Mouse (Mus musculus) midbrain, embryonic 13.5 days (tissue): ENCODE data around the gene Zglp1. TPM values are rescaled to one million over a fixed set of nuclear protein-coding genes. Genes with fewer than 3 reads are reported as not detected.
A peak's percentile ranks its signal among the peaks of the same experiment; 100 is the strongest.

Source experiments
- ATAC-seq: fragments of 200-750 bp; cut with Nextera tagmentation; 2 replicates; pipeline ENCODE4 v1.8.0; 2017; ENCODE audit warnings: mild to moderate bottlenecking, moderate TSS enrichment, moderate library complexity
- H3K27ac ChIP-seq: fragments of 300-500 bp; sonication (generic); 2 replicates; pipeline ENCODE4 v1.5.1; 2015; ENCODE audit warnings: inconsistent platforms, mild to moderate bottlenecking, moderate library complexity
- H3K27me3 ChIP-seq: fragments of 300-500 bp; sonication (generic); 2 replicates; pipeline ENCODE4 v1.6.1; 2015; ENCODE audit warnings: mild to moderate bottlenecking, inconsistent platforms
- H3K36me3 ChIP-seq: fragments of 300-500 bp; sonication (generic); 2 replicates; pipeline ENCODE4 v1.6.1; 2015; ENCODE audit warnings: mild to moderate bottlenecking, inconsistent platforms
- H3K4me1 ChIP-seq: fragments of 300-500 bp; sonication (generic); replicated peaks from 2 replicates; pipeline ENCODE4 v1.6.1; 2015; ENCODE audit warnings: inconsistent platforms
- H3K4me2 ChIP-seq: fragments of 300-500 bp; sonication (generic); replicated peaks from 2 replicates; pipeline ENCODE4 v1.6.1; 2015; ENCODE audit warnings: moderate library complexity, mild to moderate bottlenecking, inconsistent platforms
- H3K4me3 ChIP-seq: fragments of 300-500 bp; sonication (generic); replicated peaks from 2 replicates; pipeline ENCODE4 v1.5.1; 2015; ENCODE audit warnings: mild to moderate bottlenecking, inconsistent platforms
- H3K9ac ChIP-seq: fragments of 300-500 bp; sonication (generic); replicated peaks from 2 replicates; pipeline ENCODE4 v1.6.1; 2015; ENCODE audit warnings: mild to moderate bottlenecking, inconsistent platforms
- H3K9me3 ChIP-seq: fragments of 300-500 bp; sonication (generic); 2 replicates; pipeline ENCODE4 v1.6.1; 2016; ENCODE audit warnings: mild to moderate bottlenecking, inconsistent platforms
- WGBS: fragments of 180-500 bp; shearing (Covaris S2); methylation state at CpG from one replicate; pipeline ENCODE4 v1.1.7; 2015; 5-methylcytosine and 5-hydroxymethylcytosine counted together
- microRNA counts: library from miRNA; unstranded; fragments of <30 nt; microRNA quantifications from one replicate; lab custom pipeline; 2016
- microRNA-seq: library from miRNA; unstranded; fragments of <30 nt; microRNA quantifications from one replicate; pipeline ENCODE4, GENCODE M21; 2016
- polyA plus RNA-seq: library from polyadenylated mRNA; unstranded; fragments of >200 nt; fragmentation: Nextera tagmentation; extraction: Ambion mirVana; gene quantifications from 2 replicates; pipeline ENCODE4 v1.2.1, GENCODE M21; 2015

The Zglp1 gene
- polyA plus RNA-seq, 1 experiment from 2014 or later, result 1.8 TPM

GRCm38 (mm10) chr9:21021363-21021762, 45.5 kb downstream of the Zglp1 start:
- H3K9ac ChIP-seq, result no peak overlapping the region
- H3K4me1 ChIP-seq, result no peaks in the 10 kb centered on the region
- ATAC-seq, result no peak
- H3K27me3 ChIP-seq, result peaks cover 51% of the 10 kb centered on the region
- no peak overlapping the region for H3K4me3 ChIP-seq
- H3K27ac ChIP-seq, result no peak overlapping the region
- no peaks in the 10 kb centered on the region for H3K9me3 ChIP-seq
- no peak overlapping the region for H3K4me2 ChIP-seq
- 74% methylated on average over 3 of the region's 3 CpGs for WGBS
- H3K36me3 ChIP-seq, result no peaks in the 10 kb centered on the region

- H3K9me3 ChIP-seq, result no peaks in the 10 kb centered on the region
- no peak overlapping the region for H3K4me2 ChIP-seq
- H3K9ac ChIP-seq, result no peak overlapping the region
- peaks cover 67% of the 10 kb centered on the region for H3K27me3 ChIP-seq
- no peak overlapping the region for H3K4me3 ChIP-seq
- peaks cover 10% of the 10 kb centered on the region for H3K4me1 ChIP-seq
- ATAC-seq, result no peak
- no peak overlapping the region for H3K27ac ChIP-seq
- no peaks in the 10 kb centered on the region for H3K36me3 ChIP-seq
- 80% methylated on average over 2 of the region's 2 CpGs for WGBS
Observed at GRCm38 (mm10) chr9:21018600-21018999, 48.3 kb downstream of the Zglp1 start.

- Histone ChIP-seq H3K4me1 (peaks cover 10% of the 10 kb centered on the region), H3K4me3 (no peak overlapping the region), H3K9ac (no peak overlapping the region), H3K36me3 (no peaks in the 10 kb centered on the region), H3K27ac (no peak overlapping the region), H3K4me2 (no peak overlapping the region), H3K9me3 (no peaks in the 10 kb centered on the region), H3K27me3 (peaks cover 70% of the 10 kb centered on the region)
- no peak for ATAC-seq
- 38% methylated on average over 4 of the region's 4 CpGs for WGBS
Observed at GRCm38 (mm10) chr9:21017177-21017575, 49.7 kb downstream of the Zglp1 start.

GRCm38 (mm10) chr9:21016331-21017176, 50.3 kb downstream of the Zglp1 start:
- Histone ChIP-seq H3K36me3 (no peaks in the 10 kb centered on the region), H3K9me3 (no peaks in the 10 kb centered on the region), H3K4me1 (peaks cover 10% of the 10 kb centered on the region), H3K4me3 (no peak overlapping the region), H3K4me2 (no peak overlapping the region), H3K27ac (no peak overlapping the region), H3K27me3 (peaks cover 67% of the 10 kb centered on the region), H3K9ac (no peak overlapping the region)
- 5% methylated on average over 17 of the region's 17 CpGs for WGBS
- ATAC-seq, result no peak

GRCm38 (mm10) chr9:21015571-21016130, 51.2 kb downstream of the Zglp1 start, which contains the start of gene Icam1:
Gene Icam1, plus strand, starts transcription at chr9:21015985.
- Histone ChIP-seq H3K4me2 (peak within 1 kb of the TSS; percentile 37), H3K9ac (0 out of 2 replicates have a peak within 1 kb of the TSS, but pooled peaks have one; percentile 20), H3K27ac (no peak within 1 kb of the TSS), H3K36me3 (no peaks in the 10 kb centered on the region), H3K4me1 (peaks cover 10% of the 10 kb centered on the region), H3K27me3 (peaks cover 66% of the 10 kb centered on the region), H3K9me3 (no peaks in the 10 kb centered on the region), H3K4me3 (peak within 1 kb of the TSS; percentile 4)
- no peak for ATAC-seq
- under 1% methylated on average over 30 of the region's 30 CpGs for WGBS

GRCm38 (mm10) chr9:21014691-21015570, 52.0 kb downstream of the Zglp1 start:
- WGBS, result 3% methylated on average over 28 of the region's 29 CpGs
- H3K27ac ChIP-seq, result no peak overlapping the region
- peaks cover 66% of the 10 kb centered on the region for H3K27me3 ChIP-seq
- no peaks in the 10 kb centered on the region for H3K9me3 ChIP-seq
- no peaks in the 10 kb centered on the region for H3K36me3 ChIP-seq
- peak overlapping the region; percentile 37 for H3K4me2 ChIP-seq
- peak overlapping the region; percentile 4 for H3K4me3 ChIP-seq
- ATAC-seq, result no peak
- peaks cover 10% of the 10 kb centered on the region for H3K4me1 ChIP-seq
- 0 out of 2 replicates have a peak overlapping the region, but pooled peaks have one; percentile 20 for H3K9ac ChIP-seq

MicroRNA genes within 50 kb of the gene (microRNA counts, 519-probe panel; counts per million panel counts)
- microRNA mmu-miR-1900 (lab: Ali Mortazavi, UCI), result 4,183 counts per million, percentile 78 among the panel's probes with 10 or more counts

Small RNA genes within 50 kb of the gene (microRNA-seq; reads per million reads assigned to microRNA genes)
- not detected for gene Mir1900
- 1.2 reads per million for gene Mir7082

Other genes with a start within 250 kb of the Zglp1 start
- not detected in 2 replicates for gene Rdh8, start 248.6 kb downstream of the Zglp1 start, polyA plus RNA-seq
- 0.94 and 1.1 TPM in 2 replicates for gene A230050P20Rik, start 198.5 kb downstream of the Zglp1 start, polyA plus RNA-seq
- gene Angptl6, start 187.4 kb downstream of the Zglp1 start, polyA plus RNA-seq, result 8.0 and 10.4 TPM in 2 replicates
- gene Ppan, start 178.9 kb downstream of the Zglp1 start, polyA plus RNA-seq, result 49.2 and 49.5 TPM in 2 replicates
- 273 and 291 TPM in 2 replicates for gene Eif3g, start 168.5 kb downstream of the Zglp1 start, polyA plus RNA-seq
- gene Dnmt1, start 107.2 kb downstream of the Zglp1 start, polyA plus RNA-seq, result 75.2 and 76.3 TPM in 2 replicates
- gene S1pr2, start 90.3 kb downstream of the Zglp1 start, polyA plus RNA-seq, result 8.5 and 9.5 TPM in 2 replicates
- 98.1 and 102 TPM in 2 replicates for gene Mrpl4, start 64.4 kb downstream of the Zglp1 start, polyA plus RNA-seq
- gene Icam1, start 51.1 kb downstream of the Zglp1 start, polyA plus RNA-seq, result 2.9 and 3.9 TPM in 2 replicates
- 0.23 TPM in 2 replicates for gene Icam4, start 37.7 kb downstream of the Zglp1 start, polyA plus RNA-seq
- 0.32 and 0.34 TPM in 2 replicates for gene Icam5, start 35.0 kb downstream of the Zglp1 start, polyA plus RNA-seq
- gene Gm49373, start 6.0 kb upstream of the Zglp1 start, polyA plus RNA-seq, result 1.0 and 1.2 TPM in 2 replicates
- 54.4 and 54.8 TPM in 2 replicates for gene Fdx1l, start 6.5 kb upstream of the Zglp1 start, polyA plus RNA-seq
- gene Gm38431, start 24.9 kb upstream of the Zglp1 start, polyA plus RNA-seq, result 1.6 and 1.8 TPM in 2 replicates
- 33.4 and 40.7 TPM in 2 replicates for gene Raver1, start 24.9 kb upstream of the Zglp1 start, polyA plus RNA-seq
- gene Tyk2, start 64.2 kb upstream of the Zglp1 start, polyA plus RNA-seq, result 11.5 and 12.2 TPM in 2 replicates
- 233 TPM in 2 replicates for gene Cdc37, start 82.9 kb upstream of the Zglp1 start, polyA plus RNA-seq
- 20.1 and 20.2 TPM in 2 replicates for gene Pde4a, start 98.6 kb upstream of the Zglp1 start, polyA plus RNA-seq
- gene Keap1, start 172.3 kb upstream of the Zglp1 start, polyA plus RNA-seq, result 58.6 and 61.9 TPM in 2 replicates
- gene S1pr5, start 181.3 kb upstream of the Zglp1 start, polyA plus RNA-seq, result 1.1 and 1.6 TPM in 2 replicates
- gene Atg4d, start 198.2 kb upstream of the Zglp1 start, polyA plus RNA-seq, result 55.3 and 57.8 TPM in 2 replicates
- gene Kri1, start 220.9 kb upstream of the Zglp1 start, polyA plus RNA-seq, result 20.3 and 21.6 TPM in 2 replicates
- gene Cdkn2d, start 224.3 kb upstream of the Zglp1 start, polyA plus RNA-seq, result 79.6 and 81.3 TPM in 2 replicates
- gene Ap1m2, start 245.2 kb upstream of the Zglp1 start, polyA plus RNA-seq, result 0.23 and 0.34 TPM in 2 replicates